Mouse (Mus musculus) yolk sac, embryonic 10.5 days (tissue): ENCODE data around the gene Kmt2b.

Source experiments
- DNase-seq: peaks from one replicate; pipeline ENCODE4 v3.0.0-alpha.2; 2017; ENCODE audit warnings: low spot score

Kmt2b gene

GRCm38 (mm10) chr7:30534633-30535577 lies 53.6 kb downstream of the Kmt2b start, which contains the start of gene Arhgap33:
TSS of gene Arhgap33 (minus strand) at chr7:30535060.
- peak; percentile 96 for DNase-seq

GRCm38 (mm10) chr7:30533941-30534632 lies 54.4 kb downstream of the Kmt2b start:
- no peak for DNase-seq

- DNase-seq = no peak
These were observed 55.6 kb downstream of the Kmt2b start for GRCm38 (mm10) chr7:30532931-30533330.

- DNase-seq = no peak
These were observed 57.2 kb downstream of the Kmt2b start for GRCm38 (mm10) chr7:30531291-30531815.

- DNase-seq = no peak
These were observed 61.5 kb downstream of the Kmt2b start for GRCm38 (mm10) chr7:30526981-30527380.

GRCm38 (mm10) chr7:30526399-30526798 lies 62.1 kb downstream of the Kmt2b start:
- no peak for DNase-seq

- no peak for DNase-seq
These were observed 62.6 kb downstream of the Kmt2b start for GRCm38 (mm10) chr7:30525954-30526353.

GRCm38 (mm10) chr7:30524487-30524886 lies 64.0 kb downstream of the Kmt2b start:
- DNase-seq = no peak

GRCm38 (mm10) chr7:30522871-30523270 lies 65.7 kb downstream of the Kmt2b start:
- DNase-seq = no peak

- no peak for DNase-seq
These were observed 67.7 kb downstream of the Kmt2b start for GRCm38 (mm10) chr7:30520856-30521255.

GRCm38 (mm10) chr7:30520396-30520795 lies 68.1 kb downstream of the Kmt2b start:
- DNase-seq = no peak
